Mouse (Mus musculus) heart, adult 10 weeks (tissue): ENCODE data around the gene C2cd4a. TPM values are rescaled to one million over a fixed set of nuclear protein-coding genes. Genes with fewer than 3 reads are reported as not detected.

Experiments
- polyA plus RNA-seq: library from polyadenylated mRNA; stranded (reverse); fragments of 350-450 nt; fragmentation: Illumina TruSeq; extraction: RNeasy Lipid Tissue Mini Kit (QIAGEN cat#74804); gene quantifications from one replicate; pipeline ENCODE4 v1.2.3, GENCODE M21; 2014; ENCODE audit warnings: low read depth, low replicate concordance

C2cd4a gene
- not detected for polyA plus RNA-seq

GRCm38 (mm10) chr9:67832046-67832605, at the start of gene C2cd4a:
Gene C2cd4a (minus strand): TSS chr9:67832330.

GRCm38 (mm10) chr9:67839981-67840859, 8.1 kb upstream of the C2cd4a start, which contains the start of gene Vps13c:
Gene Vps13c (plus strand): TSS chr9:67840396.

Other genes starting within 250 kb of the C2cd4a start
- gene C2cd4b, start 72.9 kb downstream of the C2cd4a start, polyA plus RNA-seq: not detected
- gene Vps13c, start 8.1 kb upstream of the C2cd4a start, polyA plus RNA-seq: 31.0 TPM